Mouse (Mus musculus): ENCODE measurements around the gene Tmem143. TPM values are rescaled to one million over a fixed set of nuclear protein-coding genes. Genes with fewer than 3 reads are reported as not detected.

The Tmem143 gene
- polyA plus RNA-seq, 1 experiment from 2014 or later: 8.1 TPM

Other genes starting within 250 kb of the Tmem143 start
- gene Fut2, start 230.5 kb upstream of the Tmem143 start, polyA plus RNA-seq (2015; fragmentation: Nextera tagmentation; extraction: Ambion mirVana): 18.4 and 21.7 TPM in 2 replicates
- gene Ntn5, start 212.9 kb upstream of the Tmem143 start, polyA plus RNA-seq (2015; fragmentation: Nextera tagmentation; extraction: Ambion mirVana): 0.34 and 0.53 TPM in 2 replicates
- gene Sec1, start 202.5 kb upstream of the Tmem143 start, polyA plus RNA-seq (2015; fragmentation: Nextera tagmentation; extraction: Ambion mirVana): 1.9 and 2.7 TPM in 2 replicates
- 4.1 and 5.3 TPM in 2 replicates for gene Car11, start 197.1 kb upstream of the Tmem143 start, polyA plus RNA-seq (2015; fragmentation: Nextera tagmentation; extraction: Ambion mirVana)
- 2.3 and 3.2 TPM in 2 replicates for gene Dbp, start 191.9 kb upstream of the Tmem143 start, polyA plus RNA-seq (2015; fragmentation: Nextera tagmentation; extraction: Ambion mirVana)
- 1,070 and 1,157 TPM in 2 replicates for gene Rpl18, start 181.5 kb upstream of the Tmem143 start, polyA plus RNA-seq (2015; fragmentation: Nextera tagmentation; extraction: Ambion mirVana)
- gene Sphk2, start 178.9 kb upstream of the Tmem143 start, polyA plus RNA-seq (2015; fragmentation: Nextera tagmentation; extraction: Ambion mirVana): 55.6 and 59.2 TPM in 2 replicates
- 30.9 and 34.2 TPM in 2 replicates for gene Fam83e, start 175.7 kb upstream of the Tmem143 start, polyA plus RNA-seq (2015; fragmentation: Nextera tagmentation; extraction: Ambion mirVana)
- gene Spaca4, start 171.1 kb upstream of the Tmem143 start, polyA plus RNA-seq (2015; fragmentation: Nextera tagmentation; extraction: Ambion mirVana): 0.86 and 1.0 TPM in 2 replicates
- gene Lmtk3, start 113.2 kb upstream of the Tmem143 start, polyA plus RNA-seq (2015; fragmentation: Nextera tagmentation; extraction: Ambion mirVana): 0.47 and 0.51 TPM in 2 replicates
- gene Sult2b1, start 112.3 kb upstream of the Tmem143 start, polyA plus RNA-seq (2015; fragmentation: Nextera tagmentation; extraction: Ambion mirVana): 3.9 and 4.8 TPM in 2 replicates
- 77.1 and 78.2 TPM in 2 replicates for gene Cyth2, start 82.4 kb upstream of the Tmem143 start, polyA plus RNA-seq (2015; fragmentation: Nextera tagmentation; extraction: Ambion mirVana)
- gene Kcnj14, start 72.2 kb upstream of the Tmem143 start, polyA plus RNA-seq (2015; fragmentation: Nextera tagmentation; extraction: Ambion mirVana): 0.65 and 0.78 TPM in 2 replicates
- gene Grwd1, start 66.0 kb upstream of the Tmem143 start, polyA plus RNA-seq (2015; fragmentation: Nextera tagmentation; extraction: Ambion mirVana): 57.0 and 63.0 TPM in 2 replicates
- 90.6 and 94.9 TPM in 2 replicates for gene Kdelr1, start 24.2 kb upstream of the Tmem143 start, polyA plus RNA-seq (2015; fragmentation: Nextera tagmentation; extraction: Ambion mirVana)
- 0.31 and 0.39 TPM in 2 replicates for gene Grin2d, start 18.6 kb upstream of the Tmem143 start, polyA plus RNA-seq (2015; fragmentation: Nextera tagmentation; extraction: Ambion mirVana)
- gene Syngr4, start 227 bp upstream of the Tmem143 start, polyA plus RNA-seq (2015; fragmentation: Nextera tagmentation; extraction: Ambion mirVana): 0.62 and 0.98 TPM in 2 replicates
- gene Emp3, start 24.5 kb downstream of the Tmem143 start, polyA plus RNA-seq (2015; fragmentation: Nextera tagmentation; extraction: Ambion mirVana): 128 and 147 TPM in 2 replicates
- gene Ccdc114, start 27.1 kb downstream of the Tmem143 start, polyA plus RNA-seq (2015; fragmentation: Nextera tagmentation; extraction: Ambion mirVana): 4.0 and 4.3 TPM in 2 replicates
- gene Abcc6, start 133.4 kb downstream of the Tmem143 start, polyA plus RNA-seq (2015; fragmentation: Nextera tagmentation; extraction: Ambion mirVana): 6.1 and 6.6 TPM in 2 replicates
- 95.7 and 102 TPM in 2 replicates for gene Nomo1, start 136.8 kb downstream of the Tmem143 start, polyA plus RNA-seq (2015; fragmentation: Nextera tagmentation; extraction: Ambion mirVana)
- gene Kcnj11, start 203.8 kb downstream of the Tmem143 start, polyA plus RNA-seq (2015; fragmentation: Nextera tagmentation; extraction: Ambion mirVana): 0.55 and 0.65 TPM in 2 replicates